Mouse (Mus musculus): ENCODE results near the gene Zfp583.
A peak's percentile ranks its signal among the peaks of the same experiment; 100 is the strongest.

Gene Zfp583

GRCm38 (mm10) chr7:6285842-6286705 is 45.0 kb downstream of the Zfp583 start, which contains the start of gene Zfp667:
Gene Zfp667 (plus strand): TSS chr7:6286579.
- peak; percentile 97 for DNase-seq

- DNase-seq, result no peak
Measured at GRCm38 (mm10) chr7:6285366-6285765, 45.7 kb downstream of the Zfp583 start.

- DNase-seq, result no peak
Measured at GRCm38 (mm10) chr7:6284442-6285012, 46.6 kb downstream of the Zfp583 start.

GRCm38 (mm10) chr7:6283451-6284075 is 47.5 kb downstream of the Zfp583 start:
- DNase-seq, result peak; percentile 70

- peak; percentile 68 for DNase-seq
Measured at GRCm38 (mm10) chr7:6282749-6283148, 48.3 kb downstream of the Zfp583 start.

- no peak for DNase-seq
Measured at GRCm38 (mm10) chr7:6277906-6278305, 53.2 kb downstream of the Zfp583 start.

GRCm38 (mm10) chr7:6265695-6266094 is 65.4 kb downstream of the Zfp583 start:
- DNase-seq, result no peak
